Mouse (Mus musculus): ENCODE measurements around the gene Cobll1.

Cobll1 gene

DNA sequence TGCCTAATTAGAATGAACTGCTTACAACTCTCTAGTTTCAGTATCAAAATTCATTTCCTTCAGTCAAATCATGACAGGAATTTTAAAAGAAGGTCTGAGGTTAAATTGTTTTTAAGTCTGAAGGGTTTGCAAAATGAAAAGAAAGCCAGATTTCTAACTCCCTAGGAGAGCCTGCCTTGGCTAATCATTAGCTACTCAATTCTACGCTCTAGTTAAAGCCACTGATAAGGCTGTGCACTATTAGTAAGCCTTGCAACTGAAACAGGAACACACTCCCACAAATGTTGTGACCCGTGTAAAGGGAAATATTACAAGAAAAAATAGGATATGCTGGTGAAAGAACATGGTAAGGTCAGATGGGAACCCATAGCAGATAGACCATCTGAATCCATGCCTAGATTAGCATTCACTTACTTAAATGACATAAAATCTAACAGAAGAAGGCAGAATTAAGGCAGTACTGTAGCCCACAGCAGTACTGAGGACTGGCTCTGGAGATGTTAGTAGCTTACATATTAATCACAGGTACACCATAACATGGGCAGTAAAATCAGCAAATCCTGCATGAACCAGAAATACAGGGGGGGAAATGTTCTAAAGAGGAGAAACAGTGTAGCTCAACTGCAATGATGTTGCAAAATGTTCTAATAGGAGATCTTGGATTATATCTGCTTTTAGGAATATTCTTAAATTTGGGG is 122.6 kb downstream of the Cobll1 start:
- in situ Hi-C loops (cut with MboI; ENCODE audit: unreplicated experiment in 2 of 2) = loop anchor here (25.0 kb wide), 1 partner anchor 1604 kb away; no protein-coding TSS in a partner anchor

DNA sequence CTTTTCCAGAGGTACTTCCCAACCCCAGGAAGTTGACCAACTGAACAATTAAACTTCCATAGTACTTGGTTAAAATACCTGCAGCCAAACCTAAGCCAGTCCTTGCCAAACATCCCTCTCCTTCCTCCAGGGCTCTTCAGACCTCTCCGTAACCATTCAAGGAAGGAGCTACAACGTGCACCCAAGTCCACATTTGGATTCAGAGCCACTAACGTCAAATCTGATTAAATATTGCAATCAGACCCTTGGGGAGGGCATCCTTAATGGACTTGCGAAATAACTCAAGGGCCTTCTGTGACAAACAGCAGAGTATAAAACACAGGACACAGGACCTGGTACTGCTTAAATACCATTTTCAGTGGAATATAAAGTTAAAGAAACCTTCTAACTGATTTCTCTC is 126.0 kb downstream of the Cobll1 start:
- in situ Hi-C loops (cut with MboI; ENCODE audit: unreplicated experiment in 2 of 2) = loop anchor here (25.0 kb wide), 1 partner anchor 1601 kb away; no protein-coding TSS in a partner anchor

DNA sequence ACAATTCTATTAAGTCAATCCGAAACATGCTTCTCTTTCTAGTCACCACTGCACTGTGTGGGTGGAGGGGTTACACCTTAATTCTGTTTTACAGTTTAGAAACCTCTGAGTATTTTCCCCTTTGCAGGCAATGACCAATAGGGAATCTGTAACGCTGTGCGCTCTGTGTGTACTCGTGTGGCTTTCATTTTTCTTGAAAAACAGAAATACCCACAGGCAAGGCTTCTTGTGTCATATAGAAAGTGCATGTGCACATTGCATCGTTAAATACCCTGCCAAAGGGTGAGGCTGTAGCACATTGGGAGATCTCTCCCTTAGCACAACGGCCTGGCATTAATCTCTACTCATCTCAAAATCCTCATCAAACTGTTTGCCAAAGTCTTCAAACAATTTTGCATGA is 134.6 kb downstream of the Cobll1 start:
- in situ Hi-C loops (cut with MboI; ENCODE audit: unreplicated experiment in 2 of 2) = loop anchor here (25.0 kb wide), 1 partner anchor 1592 kb away; no protein-coding TSS in a partner anchor

DNA sequence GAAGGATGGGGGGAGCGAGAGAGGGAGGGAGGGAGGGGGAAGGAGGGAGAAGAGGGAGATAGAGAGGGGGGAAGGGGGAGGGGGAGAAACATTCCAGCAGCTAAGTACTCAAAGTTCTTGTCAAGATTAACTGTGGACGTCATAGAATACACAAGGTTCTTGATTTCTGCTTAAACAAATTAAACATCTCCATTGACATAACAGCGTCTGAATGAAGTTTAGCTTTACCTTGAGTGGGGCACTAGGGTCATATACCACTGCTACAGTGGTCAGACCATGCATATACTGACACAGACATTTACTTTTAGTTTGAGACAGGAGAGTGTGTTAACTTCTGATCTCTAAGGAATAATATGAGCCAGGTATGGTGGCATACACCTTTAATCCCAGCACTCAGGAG is 135.4 kb downstream of the Cobll1 start:
- in situ Hi-C loops (cut with MboI; ENCODE audit: unreplicated experiment in 2 of 2) = loop anchor here (25.0 kb wide), 1 partner anchor 1592 kb away; no protein-coding TSS in a partner anchor

DNA sequence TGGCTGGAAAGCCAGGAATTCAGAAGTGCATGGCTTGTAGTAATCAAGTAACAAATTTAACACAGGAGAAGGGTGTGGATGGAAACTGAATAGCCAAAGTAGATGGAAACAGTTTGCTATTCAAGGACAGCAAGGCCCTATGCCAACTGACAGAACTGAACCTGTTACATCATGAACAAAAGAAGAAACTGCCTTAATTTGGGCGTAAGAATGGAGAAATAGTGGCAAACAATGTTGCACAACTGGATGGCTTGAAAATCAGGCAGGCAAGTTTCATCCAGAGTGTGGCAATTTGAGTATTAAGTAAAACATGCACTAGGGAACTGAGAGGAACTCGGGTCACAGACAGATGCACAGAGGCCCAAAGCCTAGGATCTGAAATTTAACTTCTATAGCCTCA is 137.8 kb downstream of the Cobll1 start:
- in situ Hi-C loops (cut with MboI; ENCODE audit: unreplicated experiment in 2 of 2) = loop anchor here (25.0 kb wide), 1 partner anchor 1589 kb away; no protein-coding TSS in a partner anchor

DNA sequence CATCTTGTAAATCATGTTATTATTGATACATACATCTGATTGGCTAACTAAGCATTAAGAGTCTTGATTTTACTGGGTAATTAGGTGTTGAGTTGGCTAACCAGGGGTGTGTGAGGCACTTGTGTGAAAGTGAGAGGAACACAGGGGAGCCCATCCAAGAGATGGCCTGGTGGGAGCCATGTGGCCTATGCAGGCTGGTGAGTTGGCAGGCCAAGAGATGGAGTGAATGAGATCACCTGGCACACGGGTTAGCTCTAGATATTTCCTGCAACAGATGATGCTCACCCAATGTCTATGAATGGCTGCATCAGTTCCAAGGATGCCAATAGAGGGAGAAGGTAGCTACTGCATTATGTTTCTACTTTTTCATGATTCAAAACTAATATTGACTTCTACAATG is 139.2 kb downstream of the Cobll1 start:
- in situ Hi-C loops (cut with MboI; ENCODE audit: unreplicated experiment in 2 of 2) = loop anchor here (25.0 kb wide), 1 partner anchor 1588 kb away; no protein-coding TSS in a partner anchor

DNA sequence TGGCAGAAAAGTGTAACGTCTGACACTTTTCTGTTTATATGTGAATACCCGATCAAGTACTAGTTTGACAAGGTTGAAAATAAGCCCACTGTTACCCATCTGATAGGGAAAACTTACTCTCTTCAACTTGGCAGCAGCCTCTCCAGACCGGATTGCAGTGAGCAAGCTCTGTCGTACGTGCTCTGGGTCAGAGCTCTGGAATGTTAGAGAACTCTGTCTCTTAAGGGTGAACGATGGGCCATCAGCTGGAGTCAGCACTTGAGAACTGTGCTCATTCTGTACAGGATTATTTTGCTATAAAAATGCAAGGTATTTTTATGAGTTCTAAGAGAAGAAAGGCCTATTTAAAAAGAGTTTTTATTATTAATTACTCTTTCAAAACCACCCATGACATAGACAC is 143.6 kb downstream of the Cobll1 start:
- in situ Hi-C loops (cut with MboI; ENCODE audit: unreplicated experiment in 2 of 2) = no loop called here

DNA sequence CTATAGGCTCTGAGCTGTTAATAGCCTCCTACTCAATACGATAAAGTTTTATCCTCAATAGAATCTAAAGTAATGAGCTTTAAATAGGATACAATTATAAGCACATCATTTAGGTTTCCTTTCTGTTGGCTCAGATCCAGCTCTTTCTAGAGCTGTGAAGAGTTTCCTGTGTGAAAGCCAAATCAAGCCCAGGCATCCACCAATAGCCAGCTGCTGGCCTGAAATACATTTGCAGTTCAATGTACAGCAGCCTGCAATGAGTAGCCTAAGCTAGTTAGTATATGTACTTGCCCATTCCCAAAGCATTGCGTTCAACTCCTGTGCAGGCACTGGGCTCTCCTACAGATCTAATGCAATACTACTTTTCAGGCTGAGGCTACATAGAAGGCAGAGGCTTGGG is 145.2 kb downstream of the Cobll1 start:
- in situ Hi-C loops (cut with MboI; ENCODE audit: unreplicated experiment in 2 of 2) = no loop called here

DNA sequence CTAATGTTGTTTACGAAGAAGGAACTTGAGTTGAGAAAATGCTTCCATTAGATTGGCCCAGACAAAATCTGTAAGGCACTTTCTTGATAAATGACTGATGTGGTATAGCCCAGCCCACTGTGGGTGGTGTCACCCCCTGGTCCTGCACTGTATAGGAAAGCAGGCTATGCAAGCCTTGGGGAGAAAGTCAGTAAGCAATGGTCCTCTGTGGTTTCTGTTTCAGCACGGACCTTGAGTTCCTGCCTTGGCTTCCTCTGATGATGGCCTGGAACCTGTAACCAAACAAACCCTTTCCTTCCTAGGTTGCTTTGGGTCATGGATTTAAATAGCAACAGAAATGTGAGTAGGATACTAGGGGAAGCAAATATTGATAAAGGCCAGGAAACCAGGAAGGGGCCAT is 148.2 kb downstream of the Cobll1 start:
- in situ Hi-C loops (cut with MboI; ENCODE audit: unreplicated experiment in 2 of 2) = no loop called here

DNA sequence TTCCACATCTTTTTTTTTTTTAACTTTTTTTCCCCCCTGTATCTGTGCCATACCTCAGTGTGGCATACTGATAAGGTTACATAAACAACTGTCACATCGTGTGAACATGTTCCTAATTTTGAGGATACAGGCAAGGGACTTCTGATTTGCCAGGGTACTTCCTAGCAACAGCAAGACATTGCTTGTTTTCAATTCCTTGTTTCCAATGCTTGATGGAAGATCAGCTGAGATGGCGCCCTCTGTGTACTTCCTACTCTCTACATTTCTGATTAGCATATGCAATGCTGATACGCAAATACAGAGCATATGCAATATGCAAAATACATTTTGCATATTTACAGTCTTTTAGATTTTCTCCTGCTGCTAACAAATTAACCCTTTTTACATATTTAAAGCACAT is 152.0 kb downstream of the Cobll1 start:
- in situ Hi-C loops (cut with MboI; ENCODE audit: unreplicated experiment in 2 of 2) = no loop called here

DNA sequence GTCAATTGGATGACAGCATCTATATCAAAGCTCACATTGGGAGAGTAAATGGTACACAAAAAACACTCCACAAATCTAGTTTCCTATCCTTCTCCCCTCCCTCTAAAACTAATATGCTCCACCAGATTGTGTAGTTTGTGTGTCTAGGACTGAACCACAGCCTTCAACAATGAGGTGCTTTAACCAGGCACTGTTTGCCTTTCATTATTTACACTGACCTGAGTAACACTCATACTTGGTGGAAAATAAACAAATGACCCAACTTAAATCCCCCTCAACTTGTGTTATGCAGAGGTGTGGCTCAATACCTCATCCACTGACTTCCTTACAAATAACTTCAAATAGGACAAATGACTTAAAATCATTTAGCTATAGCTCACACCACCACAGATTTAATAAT is 155.8 kb downstream of the Cobll1 start:
- in situ Hi-C loops (cut with MboI; ENCODE audit: unreplicated experiment in 2 of 2) = no loop called here

DNA sequence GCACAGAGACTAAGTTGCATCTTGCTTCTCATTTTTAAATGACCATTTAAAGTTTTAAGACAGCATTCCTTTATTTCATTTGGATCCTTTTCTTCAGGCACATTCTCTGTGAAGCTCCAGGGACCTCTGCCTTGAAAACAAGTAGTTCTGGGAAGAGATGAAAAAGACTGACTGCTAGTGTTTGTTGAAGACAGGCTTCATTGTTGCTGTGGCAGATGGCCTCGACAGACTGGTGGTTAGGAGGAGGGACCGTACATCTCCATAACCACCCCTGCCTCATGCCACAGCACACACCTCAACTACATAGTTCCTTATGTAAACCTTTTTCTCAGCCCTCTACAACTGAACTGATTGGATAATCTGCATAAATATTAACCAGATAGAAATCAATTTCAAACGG is 161.7 kb downstream of the Cobll1 start:
- in situ Hi-C loops (cut with MboI; ENCODE audit: unreplicated experiment in 2 of 2) = no loop called here

DNA sequence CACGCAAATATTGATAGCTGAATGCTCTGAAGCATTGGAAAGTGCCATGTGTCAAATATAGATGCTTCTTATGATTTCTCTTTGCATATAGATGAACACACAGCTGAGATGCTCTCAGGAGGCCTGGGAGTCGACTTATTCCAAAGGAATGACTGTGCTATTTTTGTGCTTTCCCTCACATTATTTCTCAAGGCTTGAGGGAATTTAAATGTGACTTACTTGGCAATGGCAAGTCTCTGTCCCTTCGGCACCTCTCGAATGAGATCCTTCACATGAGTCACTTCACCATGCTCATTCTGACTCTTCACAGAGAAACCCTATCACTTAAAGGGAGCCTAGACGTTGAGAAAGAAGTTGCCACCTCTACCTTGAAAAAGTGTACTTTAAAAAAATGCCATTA is 163.4 kb downstream of the Cobll1 start:
- in situ Hi-C loops (cut with MboI; ENCODE audit: unreplicated experiment in 2 of 2) = no loop called here

DNA sequence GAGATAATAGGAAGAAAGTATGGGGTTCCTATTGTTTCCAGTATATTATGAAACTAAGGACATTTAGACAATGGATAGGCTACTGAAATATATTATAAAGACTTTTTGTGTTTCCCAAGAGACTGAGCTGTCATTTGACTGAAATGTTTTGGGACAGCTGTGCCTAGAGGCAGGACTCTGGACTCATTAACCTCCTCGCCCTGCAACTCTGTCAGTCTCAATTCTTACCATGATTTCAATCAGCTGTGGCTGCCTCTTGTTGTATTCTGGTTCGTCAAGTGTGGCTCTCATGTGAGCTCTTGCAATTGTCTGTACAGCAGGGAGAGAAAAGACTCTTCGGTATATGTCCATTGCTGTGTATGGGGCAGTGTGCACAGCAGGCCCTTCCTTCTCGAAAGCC is 163.8 kb downstream of the Cobll1 start:
- in situ Hi-C loops (cut with MboI; ENCODE audit: unreplicated experiment in 2 of 2) = no loop called here

DNA sequence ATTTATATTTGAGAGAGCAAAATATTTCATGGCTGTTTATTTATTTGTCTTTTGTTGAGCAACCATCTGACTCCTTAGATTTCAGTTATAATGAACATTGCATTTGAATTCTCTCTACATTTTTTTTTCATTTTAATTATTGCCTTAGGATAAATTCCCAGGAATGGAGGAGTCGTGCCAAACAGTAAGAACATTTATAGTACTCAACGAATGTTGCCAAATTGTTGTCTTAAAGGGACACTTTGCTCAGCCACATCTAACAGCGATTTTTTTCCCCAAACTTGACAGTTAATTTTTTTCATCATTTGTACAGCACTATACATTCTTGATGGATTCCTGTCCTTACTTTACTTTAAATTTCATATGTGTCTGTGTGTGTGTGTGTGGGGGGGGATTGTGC is 167.0 kb downstream of the Cobll1 start:
- in situ Hi-C loops (cut with MboI; ENCODE audit: unreplicated experiment in 2 of 2) = no loop called here

DNA sequence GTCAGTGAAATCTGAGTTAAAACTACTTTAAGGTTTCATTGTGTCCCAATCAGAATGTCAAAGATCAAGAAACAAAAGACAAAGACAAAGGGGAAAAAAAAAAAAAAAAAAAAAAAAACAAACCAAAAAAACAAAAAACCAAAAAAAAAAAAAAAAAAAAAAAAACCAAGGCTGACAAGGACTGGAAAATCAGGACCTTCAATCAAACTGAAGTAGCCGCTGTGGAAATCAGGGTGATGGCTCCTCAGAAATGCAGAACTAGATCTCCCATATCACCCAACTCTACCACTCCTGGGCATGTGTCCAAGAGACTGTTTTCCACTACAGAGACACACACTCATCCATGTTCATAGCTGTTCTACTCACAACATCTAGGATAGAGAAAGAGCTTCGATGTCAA is 185.4 kb downstream of the Cobll1 start:
- in situ Hi-C loops (cut with MboI; ENCODE audit: unreplicated experiment in 2 of 2) = no loop called here

DNA sequence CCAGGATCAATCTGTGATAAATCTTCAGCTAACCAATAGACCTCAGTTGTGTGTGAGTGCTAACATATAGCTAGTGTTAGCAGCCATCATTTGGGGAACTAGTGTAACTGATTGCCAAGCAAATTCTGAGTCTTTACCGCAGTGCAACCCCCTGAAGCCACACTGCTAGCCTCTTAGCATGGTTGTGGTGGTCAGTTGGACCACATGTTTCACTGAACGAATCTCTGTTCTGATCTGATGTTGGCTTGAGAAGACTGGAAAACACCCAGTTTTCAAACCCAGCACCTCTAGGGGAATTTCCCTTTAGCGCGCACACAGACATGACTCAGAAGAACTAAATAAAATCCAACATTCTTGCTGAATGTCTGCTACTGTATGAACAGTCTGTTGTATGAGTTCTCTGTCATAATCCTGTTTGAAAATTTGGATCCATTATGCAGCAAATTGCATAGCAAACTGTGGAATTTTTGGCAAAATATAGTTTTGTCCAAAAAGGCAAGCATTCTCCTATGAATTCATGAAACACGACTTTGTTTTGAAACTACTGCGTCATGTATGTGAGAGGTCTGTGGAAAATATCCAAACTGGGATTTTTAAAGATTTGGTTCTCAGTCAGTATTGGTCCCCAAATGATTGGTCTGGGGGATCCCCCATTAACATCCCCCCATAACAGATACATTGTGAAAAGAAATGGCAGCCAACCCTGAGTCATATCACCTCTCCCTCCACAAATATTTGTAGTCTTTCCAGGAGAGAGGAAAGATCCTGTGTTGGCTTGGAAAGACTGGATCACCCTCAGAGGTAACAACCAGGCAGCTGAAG is 186.8 kb downstream of the Cobll1 start:
- in situ Hi-C loops (cut with MboI; ENCODE audit: unreplicated experiment in 2 of 2) = no loop called here

DNA sequence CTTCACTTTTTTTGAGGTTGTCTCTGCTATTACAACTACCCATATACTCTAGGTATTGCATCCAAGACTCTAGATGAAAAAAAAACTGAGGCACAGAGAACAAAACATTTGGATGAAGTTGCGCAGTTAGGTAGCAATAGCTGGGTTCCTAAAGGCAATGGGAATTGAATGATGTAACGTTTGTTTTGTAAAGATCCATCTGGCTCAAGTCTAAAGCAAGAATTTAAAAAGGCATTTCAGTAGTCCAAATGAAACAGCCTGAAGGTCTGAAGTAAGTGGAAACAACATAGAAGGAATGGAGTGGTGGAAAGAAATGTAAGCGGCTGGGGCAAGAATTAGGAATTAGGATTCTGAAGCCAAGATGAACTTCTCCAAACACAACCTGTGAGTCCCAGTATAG is 188.4 kb downstream of the Cobll1 start:
- in situ Hi-C loops (cut with MboI; ENCODE audit: unreplicated experiment in 2 of 2) = no loop called here

DNA sequence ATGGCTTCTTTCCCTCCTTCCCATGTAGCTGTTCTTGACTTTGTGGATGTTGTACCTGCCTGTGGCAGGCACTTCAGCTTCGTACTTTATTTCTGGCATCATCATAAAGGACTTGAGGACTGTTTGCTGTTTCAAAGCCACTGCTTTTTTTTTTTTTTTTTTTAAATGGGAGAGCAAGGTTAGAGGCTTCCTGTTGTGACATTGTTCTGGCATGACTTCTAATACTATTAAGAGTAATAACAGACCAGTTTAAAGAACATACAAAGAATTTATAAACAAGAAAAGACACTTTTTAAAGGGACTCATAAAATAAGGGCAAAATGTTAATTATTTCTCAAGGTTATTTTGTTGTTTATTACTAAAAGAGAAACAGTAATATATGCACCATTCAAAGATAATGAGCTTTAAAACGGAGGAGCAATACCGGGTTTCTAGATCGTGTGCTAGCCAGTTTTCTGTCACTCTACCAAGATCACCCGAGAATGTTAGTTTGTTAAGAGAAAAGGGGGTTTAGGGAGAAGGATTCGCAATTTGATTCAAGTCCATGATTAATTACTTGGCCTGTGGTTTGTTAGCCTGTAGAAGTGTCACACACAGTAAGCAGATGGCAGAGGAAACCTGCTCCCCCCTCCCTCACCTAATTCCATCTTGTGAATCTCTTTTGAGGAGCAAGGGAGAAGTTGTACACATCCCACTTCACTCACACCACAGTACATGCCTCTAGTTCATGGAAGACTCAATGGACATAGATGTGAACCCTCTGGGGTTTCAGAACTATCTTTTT is 190.8 kb downstream of the Cobll1 start:
- in situ Hi-C loops (cut with MboI; ENCODE audit: unreplicated experiment in 2 of 2) = no loop called here
